Mouse (Mus musculus) brain, embryonic 14.5 days (tissue): Measurements from ENCODE around the gene Prrx2.
"Not testable (repeated sequence)": the region's sequence is repeated elsewhere in the genome, so short reads cannot be mapped to it uniquely, and the experiment has no call there.

Experiments used
- CTCF ChIP-seq: fragments of 200-500 bp; IDR thresholded peaks from 2 replicates; pipeline ENCODE4 v1.5.1; 2012; ENCODE audit warnings: inconsistent platforms, mild to moderate bottlenecking, moderate library complexity, borderline replicate concordance; ENCODE audit not compliant: insufficient read depth, insufficient read length; ENCODE audit errors: extremely low read depth
- POLR2A ChIP-seq: fragments of 200-500 bp; IDR thresholded peaks from 2 replicates; pipeline ENCODE4 v1.6.1; 2012; ENCODE audit warnings: mild to moderate bottlenecking, inconsistent platforms, borderline replicate concordance; ENCODE audit not compliant: poor library complexity, insufficient read depth, insufficient read length, severe bottlenecking; ENCODE audit errors: extremely low read depth

- not testable (repeated sequence) for TF ChIP-seq CTCF, POLR2A
Observed at GRCm38 (mm10) chr2:30930846-30931245, 96.1 kb downstream of the Prrx2 start.
